Mouse (Mus musculus) hindbrain, embryonic 10.5 days (tissue): ENCODE data around the gene Gm3755. TPM values are rescaled to one million over a fixed set of nuclear protein-coding genes. Genes with fewer than 3 reads are reported as not detected.
"Not testable (repeated sequence)": the region's sequence is repeated elsewhere in the genome, so short reads cannot be mapped to it uniquely, and the experiment has no call there.

Experiments used
- DNase-seq: peaks from one replicate; pipeline ENCODE4 v3.0.0-alpha.2; 2017; ENCODE audit warnings: low spot score
- H3K27ac ChIP-seq: fragments of 300-500 bp; sonication (generic); 2 replicates; pipeline ENCODE4 v1.5.1; 2016; ENCODE audit warnings: mild to moderate bottlenecking, moderate library complexity
- H3K27me3 ChIP-seq: fragments of 300-500 bp; sonication (generic); 2 replicates; pipeline ENCODE4 v1.6.1; 2016; ENCODE audit warnings: mild to moderate bottlenecking; ENCODE audit not compliant: poor library complexity, insufficient read depth, severe bottlenecking
- H3K36me3 ChIP-seq: fragments of 300-500 bp; sonication (generic); 2 replicates; pipeline ENCODE4 v1.6.1; 2016; ENCODE audit warnings: mild to moderate bottlenecking, moderate library complexity
- H3K4me1 ChIP-seq: fragments of 300-500 bp; sonication (generic); replicated peaks from 2 replicates; pipeline ENCODE4 v1.6.1; 2016; ENCODE audit warnings: mild to moderate bottlenecking
- H3K4me3 ChIP-seq: fragments of 300-500 bp; sonication (generic); 2 replicates; pipeline ENCODE4 v1.5.1; 2016; ENCODE audit warnings: mild to moderate bottlenecking, moderate library complexity
- H3K9me3 ChIP-seq: fragments of 300-500 bp; sonication (generic); 2 replicates; pipeline ENCODE4 v1.6.1; 2016; ENCODE audit warnings: mild to moderate bottlenecking, moderate library complexity
- WGBS: fragments of 180-500 bp; shearing (Covaris S2); methylation state at CpG from one replicate; pipeline ENCODE4 v1.1.7; 2016; 5-methylcytosine and 5-hydroxymethylcytosine counted together
- polyA plus RNA-seq: library from polyadenylated mRNA; unstranded; fragments of >200 nt; fragmentation: Nextera tagmentation; extraction: Ambion mirVana; gene quantifications from 2 replicates; pipeline ENCODE4 v1.2.1, GENCODE M21; 2016

Gm3755 gene
- not detected in 2 replicates for polyA plus RNA-seq

DNA sequence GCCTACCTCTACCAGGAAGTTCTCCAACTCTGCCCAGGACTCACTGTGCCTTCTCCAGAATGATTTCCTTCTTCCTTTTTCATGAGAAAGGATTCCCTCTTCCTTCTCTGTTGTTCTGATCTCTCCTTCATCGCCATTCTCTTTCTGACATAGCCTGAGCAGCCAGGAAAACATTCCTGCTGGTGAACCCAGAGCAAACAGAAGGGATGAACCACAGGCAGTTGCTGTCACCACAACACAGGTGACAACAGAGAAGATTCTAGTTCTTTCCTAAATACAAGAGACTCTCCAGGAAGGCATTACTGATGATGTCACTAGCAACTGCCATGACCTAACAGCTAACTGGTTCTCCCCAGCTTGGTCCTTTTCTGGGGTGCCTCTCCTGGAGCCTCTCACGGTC lies at the start of gene Gm3755:
Gm3755 (minus strand) TSS at position 101 of the 400 bp plus-strand sequence.
- H3K9me3 ChIP-seq, H3K4me3 ChIP-seq, H3K36me3 ChIP-seq, DNase-seq, H3K4me1 ChIP-seq, H3K27me3 ChIP-seq, H3K27ac ChIP-seq: not testable (repeated sequence)
- WGBS = no CpG with 5 or more reads among the region's 2 CpGs

DNA sequence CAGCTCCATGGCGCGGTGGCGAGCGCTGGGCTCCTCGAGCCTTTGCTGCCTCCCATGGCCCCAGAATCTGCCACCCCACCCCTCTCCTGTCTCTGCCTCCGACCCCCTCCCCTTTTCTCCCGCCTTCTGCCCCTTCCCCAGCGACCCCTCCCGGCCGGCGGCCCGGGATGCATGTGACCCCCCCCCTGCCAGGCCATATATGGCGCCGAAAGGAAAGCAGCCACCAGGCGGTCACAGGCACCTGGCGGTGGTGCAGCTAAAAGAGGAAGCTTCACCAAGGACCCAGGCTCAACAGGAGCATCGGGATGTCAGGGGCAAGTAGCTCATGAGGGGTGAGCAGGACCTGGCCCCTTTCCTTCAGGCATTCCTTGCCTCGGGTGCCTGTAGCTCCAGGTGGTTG lies 38.0 kb upstream of the Gm3755 start:
- Histone ChIP-seq H3K27ac (peak overlapping the region; percentile 81), H3K4me3 (peak overlapping the region; percentile 52)
- not testable (repeated sequence) for H3K27me3 ChIP-seq, H3K9me3 ChIP-seq, H3K36me3 ChIP-seq, H3K4me1 ChIP-seq
- 0% methylated on average over 14 of the region's 18 CpGs for WGBS
- peak; percentile 18 for DNase-seq

DNA sequence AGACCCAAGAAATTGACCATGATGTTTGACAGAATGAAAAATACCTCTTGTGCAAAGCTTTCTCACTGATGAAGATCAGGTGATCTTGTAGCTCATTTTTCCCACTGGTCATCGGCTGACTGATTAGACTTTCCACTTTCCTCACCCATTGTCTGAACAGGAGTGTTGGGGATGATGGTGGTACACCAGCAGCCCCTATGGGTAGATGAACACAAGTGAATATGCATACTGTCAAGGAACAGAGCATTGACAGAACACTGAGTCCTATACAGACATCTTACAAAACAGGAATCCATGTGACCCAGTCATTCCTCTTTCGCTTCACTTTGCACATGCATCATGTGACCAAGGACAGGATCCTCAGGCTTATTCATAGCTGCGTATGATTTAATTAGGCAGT lies 32.9 kb upstream of the Gm3755 start, which contains the start of gene Gm3752:
Gm3752 (minus strand) TSS at position 101 of the 400 bp plus-strand sequence.
- WGBS = 84% methylated on average over 1 of the region's 3 CpGs
- not testable (repeated sequence) for H3K4me1 ChIP-seq, H3K36me3 ChIP-seq, H3K4me3 ChIP-seq, H3K27ac ChIP-seq, H3K27me3 ChIP-seq, DNase-seq, H3K9me3 ChIP-seq

DNA sequence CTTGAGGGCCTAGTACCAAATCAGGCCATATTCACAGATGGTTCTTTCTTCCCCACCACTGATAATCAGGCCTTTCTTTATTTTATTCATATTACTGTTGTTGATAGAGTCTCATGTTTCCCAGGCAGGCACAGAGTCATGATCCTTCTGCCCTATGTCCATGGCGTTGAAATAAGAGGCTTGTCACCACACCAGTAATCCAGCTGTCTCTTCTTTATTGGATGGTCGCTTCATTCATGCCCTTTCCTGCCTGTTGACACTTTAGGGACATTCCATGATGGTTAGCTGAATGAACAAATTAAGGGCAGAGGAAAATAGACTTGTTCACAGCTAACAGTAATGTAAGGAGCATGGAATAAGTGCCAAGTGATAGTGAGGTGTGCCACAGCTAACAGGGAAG lies 28.2 kb downstream of the Gm3755 start:
- H3K4me3 ChIP-seq, H3K4me1 ChIP-seq, H3K27ac ChIP-seq, H3K36me3 ChIP-seq, H3K27me3 ChIP-seq, DNase-seq, H3K9me3 ChIP-seq: not testable (repeated sequence)
- WGBS = 82% methylated on average over 2 of the region's 2 CpGs

Other genes with a start within 250 kb of the Gm3755 start
- not detected in 2 replicates for gene Gm3727, start 186.2 kb downstream of the Gm3755 start, polyA plus RNA-seq
- gene Gm3739, start 135.9 kb downstream of the Gm3755 start, polyA plus RNA-seq = 1.6 and 2.5 TPM in 2 replicates
- gene Gm5797, start 118.5 kb downstream of the Gm3755 start, polyA plus RNA-seq = not detected in 2 replicates
- gene Gm8374, start 85.8 kb downstream of the Gm3755 start, polyA plus RNA-seq = not detected in 2 replicates
- gene Gm3752, start 32.8 kb upstream of the Gm3755 start, polyA plus RNA-seq = 1.6 and 1.9 TPM in 2 replicates
- 0.95 and 0.98 TPM in 2 replicates for gene Gm3558, start 117.6 kb upstream of the Gm3755 start, polyA plus RNA-seq
- gene Gm10338, start 144.7 kb upstream of the Gm3755 start, polyA plus RNA-seq = not detected in 2 replicates
- gene Gm10128, start 193.1 kb upstream of the Gm3755 start, polyA plus RNA-seq = not detected in 2 replicates